Mouse (Mus musculus): ENCODE data around the gene Trio. TPM values are rescaled to one million over a fixed set of nuclear protein-coding genes. Genes with fewer than 3 reads are reported as not detected.

Trio gene
- total RNA-seq, 2 experiments from 2014 or later, result 35.3 to 43.2 TPM

GRCm38 (mm10) chr15:27802243-27802642 lies 223.4 kb downstream of the Trio start:
- peak overlapping the region; percentile 34 for H3K4me3 ChIP-seq
- TF ChIP-seq CTCF (IDR thresholded peaks at IDR 0.05), result no peak
- intact Hi-C loops (cut with DNase I), result no loop called here
- peak; percentile 63 for DNase-seq
- H3K27ac ChIP-seq, result peak overlapping the region; percentile 85

- Histone ChIP-seq H3K27ac (peak overlapping the region; percentile 85; the same call in 1 of the 2 replicates), H3K4me3 (no peak overlapping the region)
- intact Hi-C loops (cut with DNase I), result no loop called here
- no peak for DNase-seq
- no peak for TF ChIP-seq CTCF (IDR thresholded peaks at IDR 0.05)
Measured at GRCm38 (mm10) chr15:27801177-27801576, 224.5 kb downstream of the Trio start.

GRCm38 (mm10) chr15:27797480-27798155 lies 228.0 kb downstream of the Trio start:
- H3K27ac ChIP-seq, result peak overlapping the region; percentile 64; the same call in 1 of the 2 replicates
- intact Hi-C loops (cut with DNase I), result no loop called here

GRCm38 (mm10) chr15:27796868-27797222 lies 228.8 kb downstream of the Trio start:
- H3K4me3 ChIP-seq, result peak overlapping the region; percentile 7; the same call in 1 of the 2 replicates
- TF ChIP-seq CTCF (IDR thresholded peaks at IDR 0.05), result no peak
- H3K27ac ChIP-seq, result peak overlapping the region; percentile 64
- DNase-seq, result no peak
- intact Hi-C loops (cut with DNase I), result no loop called here

More at GRCm38 (mm10) chr15:27797480-27798155, 228.0 kb downstream of the Trio start:
- TF ChIP-seq CTCF (IDR thresholded peaks at IDR 0.05), result no peak
- H3K4me3 ChIP-seq, result no peak overlapping the region
- no peak for DNase-seq

GRCm38 (mm10) chr15:27795942-27796867 lies 229.4 kb downstream of the Trio start:
- intact Hi-C loops (cut with DNase I), result no loop called here
- Histone ChIP-seq H3K4me3 (peak overlapping the region; percentile 26), H3K27ac (peak overlapping the region; percentile 79)
- no peak for DNase-seq
- TF ChIP-seq CTCF (IDR thresholded peaks at IDR 0.05), result no peak

- DNase-seq, result no peak
- TF ChIP-seq CTCF (IDR thresholded peaks at IDR 0.05), result no peak
- no peak overlapping the region for H3K4me3 ChIP-seq
- no peak overlapping the region for H3K27ac ChIP-seq
- intact Hi-C loops (cut with DNase I), result no loop called here
Measured at GRCm38 (mm10) chr15:27793284-27793683, 232.4 kb downstream of the Trio start.

- no peak for DNase-seq
- no peak overlapping the region for H3K4me3 ChIP-seq
- no peak overlapping the region for H3K27ac ChIP-seq
- TF ChIP-seq CTCF (IDR thresholded peaks at IDR 0.05), result no peak
- intact Hi-C loops (cut with DNase I), result no loop called here
Measured at GRCm38 (mm10) chr15:27792473-27792872, 233.2 kb downstream of the Trio start.

GRCm38 (mm10) chr15:27791141-27791540 lies 234.5 kb downstream of the Trio start:
- no peak overlapping the region for H3K27ac ChIP-seq
- no peak overlapping the region for H3K4me3 ChIP-seq
- intact Hi-C loops (cut with DNase I), result no loop called here
- no peak for DNase-seq
- no peak for TF ChIP-seq CTCF (IDR thresholded peaks at IDR 0.05)

- Histone ChIP-seq H3K27ac (no peak overlapping the region), H3K4me3 (no peak overlapping the region)
- intact Hi-C loops (cut with DNase I), result no loop called here
- no peak for DNase-seq
- no peak for TF ChIP-seq CTCF (IDR thresholded peaks at IDR 0.05)
Measured at GRCm38 (mm10) chr15:27790699-27791098, 234.9 kb downstream of the Trio start.

GRCm38 (mm10) chr15:27789325-27789724 lies 236.3 kb downstream of the Trio start:
- intact Hi-C loops (cut with DNase I), result no loop called here
- DNase-seq, result no peak
- H3K27ac ChIP-seq, result peak overlapping the region; percentile 8; the same call in 1 of the 2 replicates

GRCm38 (mm10) chr15:27788122-27788759 lies 237.4 kb downstream of the Trio start:
- intact Hi-C loops (cut with DNase I), result no loop called here
- Histone ChIP-seq H3K4me3 (peak overlapping the region; percentile 58), H3K27ac (peak overlapping the region; percentile 78)
- TF ChIP-seq CTCF (IDR thresholded peaks at IDR 0.05), result no peak
- peak; percentile 49 for DNase-seq

More at GRCm38 (mm10) chr15:27789325-27789724, 236.3 kb downstream of the Trio start:
- H3K4me3 ChIP-seq, result no peak overlapping the region
- TF ChIP-seq CTCF (IDR thresholded peaks at IDR 0.05), result no peak

- no peak for TF ChIP-seq CTCF (IDR thresholded peaks at IDR 0.05)
- intact Hi-C loops (cut with DNase I), result no loop called here
- peak overlapping the region; percentile 58 for H3K4me3 ChIP-seq
- peak overlapping the region; percentile 78 for H3K27ac ChIP-seq
- no peak for DNase-seq
Measured at GRCm38 (mm10) chr15:27787151-27787550, 238.5 kb downstream of the Trio start.
